Mouse (Mus musculus) myocyte (in vitro differentiated cells): ENCODE measurements around the gene Usb1.

Source experiments
- POLR2AphosphoS2 ChIP-seq: IDR thresholded peaks from one replicate; pipeline ENCODE4 v1.6.1; 2011; ENCODE audit warnings: low read depth, control low read depth; ENCODE audit not compliant: insufficient read length
- USF1 ChIP-seq: IDR thresholded peaks from one replicate; pipeline ENCODE4 v1.6.1; 2011; ENCODE audit warnings: low read depth, mild to moderate bottlenecking, control low read depth, moderate library complexity

DNA sequence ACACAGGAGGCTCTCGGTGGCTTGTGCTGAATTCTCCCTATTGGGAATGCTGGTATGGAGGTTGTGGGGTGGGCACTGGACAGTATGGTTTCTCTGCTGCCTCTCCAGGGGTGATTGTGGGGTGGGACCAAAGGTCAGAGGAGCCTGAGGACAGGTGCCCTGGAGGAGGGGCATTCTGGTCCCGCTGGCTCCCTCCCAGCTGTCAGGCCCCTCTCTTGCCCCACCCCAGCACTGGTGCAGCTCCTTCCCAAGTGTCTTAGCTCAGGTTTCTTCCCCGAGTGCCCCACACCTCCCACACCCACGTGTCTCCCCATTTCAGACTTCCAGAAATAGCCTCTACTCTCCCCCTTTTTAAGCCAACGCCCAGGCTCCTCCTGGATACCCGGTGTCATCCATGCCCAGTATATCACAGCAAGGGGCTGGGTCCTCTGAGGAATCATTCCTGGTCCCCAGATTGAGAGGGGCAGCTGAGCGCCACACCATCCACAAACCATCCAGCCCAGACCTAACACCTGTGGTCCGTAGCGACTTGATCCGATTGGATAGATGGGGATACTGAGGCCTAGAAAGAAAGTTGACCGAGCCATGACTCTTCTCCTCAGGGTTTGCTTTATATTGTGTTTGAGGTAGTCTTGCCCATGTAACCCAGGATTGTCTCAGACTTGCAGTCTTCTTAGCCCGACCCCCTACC lies 44.4 kb downstream of the Usb1 start:
- TF ChIP-seq POLR2AphosphoS2 (peak; percentile 46), USF1 (no peak)
